Mouse (Mus musculus) embryonic facial prominence, embryonic 12.5 days (tissue): Measurements from ENCODE around the gene Fbxo9. TPM values are rescaled to one million over a fixed set of nuclear protein-coding genes. Genes with fewer than 3 reads are reported as not detected.

Experiments
- ATAC-seq: fragments of 200-750 bp; cut with Nextera tagmentation; 2 replicates; pipeline ENCODE4 v1.8.0; 2017; ENCODE audit not compliant: insufficient number of reproducible peaks, insufficient read depth, low FRiP score, low TSS enrichment
- H3K27ac ChIP-seq: fragments of 300-500 bp; sonication (generic); 2 replicates; pipeline ENCODE4 v1.5.1; 2016; ENCODE audit warnings: mild to moderate bottlenecking
- H3K27me3 ChIP-seq: fragments of 300-500 bp; sonication (generic); 2 replicates; pipeline ENCODE4 v1.6.1; 2016; ENCODE audit warnings: mild to moderate bottlenecking, moderate library complexity
- H3K36me3 ChIP-seq: fragments of 300-500 bp; sonication (generic); 2 replicates; pipeline ENCODE4 v1.6.1; 2016; ENCODE audit warnings: mild to moderate bottlenecking
- H3K4me1 ChIP-seq: fragments of 300-500 bp; sonication (generic); 2 replicates; pipeline ENCODE4 v1.6.1; 2016
- H3K4me2 ChIP-seq: fragments of 300-500 bp; sonication (generic); replicated peaks from 2 replicates; pipeline ENCODE4 v1.6.1; 2016; ENCODE audit warnings: mild to moderate bottlenecking, moderate library complexity
- H3K4me3 ChIP-seq: fragments of 300-500 bp; sonication (generic); 2 replicates; pipeline ENCODE4 v1.5.1; 2016; ENCODE audit warnings: mild to moderate bottlenecking
- H3K9ac ChIP-seq: fragments of 300-500 bp; sonication (generic); 2 replicates; pipeline ENCODE4 v1.6.1; 2016; ENCODE audit warnings: mild to moderate bottlenecking, moderate library complexity
- H3K9me3 ChIP-seq: fragments of 300-500 bp; sonication (generic); 2 replicates; pipeline ENCODE4 v1.6.1; 2016; ENCODE audit warnings: mild to moderate bottlenecking, moderate library complexity
- WGBS: fragments of 180-500 bp; shearing (Covaris S2); methylation state at CpG from one replicate; pipeline ENCODE4 v1.1.7; 2016; 5-methylcytosine and 5-hydroxymethylcytosine counted together
- polyA plus RNA-seq: library from polyadenylated mRNA; unstranded; fragments of >200 nt; fragmentation: Nextera tagmentation; extraction: Ambion mirVana; gene quantifications from 2 replicates; pipeline ENCODE4 v1.2.1, GENCODE M21; 2016

Gene Fbxo9
- polyA plus RNA-seq, 1 experiment from 2014 or later = 43.1 TPM

GRCm38 (mm10) chr9:78107582-78107911, 1.3 kb downstream of the Fbxo9 start:
- Histone ChIP-seq H3K4me1 (peaks cover 14% of the 10 kb centered on the region), H3K36me3 (0 out of 2 replicates have a peak, but pooled peaks cover 6% of the 10 kb centered on the region), H3K9ac (peak overlapping the region; percentile 82), H3K4me3 (peak overlapping the region; percentile 78), H3K27me3 (no peaks in the 10 kb centered on the region), H3K9me3 (no peaks in the 10 kb centered on the region), H3K4me2 (peak overlapping the region; percentile 80), H3K27ac (peak overlapping the region; percentile 93; the same call in 1 of the 2 replicates)
- 24% methylated on average over 6 of the region's 6 CpGs for WGBS
- no peak for ATAC-seq

- no peak for ATAC-seq
- Histone ChIP-seq H3K27ac (no peak overlapping the region), H3K36me3 (0 out of 2 replicates have a peak, but pooled peaks cover 9% of the 10 kb centered on the region), H3K4me3 (no peak overlapping the region), H3K4me2 (no peak overlapping the region; the same call in 1 of the 2 replicates), H3K9me3 (no peaks in the 10 kb centered on the region), H3K9ac (no peak overlapping the region), H3K27me3 (no peaks in the 10 kb centered on the region), H3K4me1 (peaks cover 14% of the 10 kb centered on the region)
- WGBS = 66% methylated on average over 4 of the region's 4 CpGs
Measured at GRCm38 (mm10) chr9:78106821-78107220, 2.0 kb downstream of the Fbxo9 start.

DNA sequence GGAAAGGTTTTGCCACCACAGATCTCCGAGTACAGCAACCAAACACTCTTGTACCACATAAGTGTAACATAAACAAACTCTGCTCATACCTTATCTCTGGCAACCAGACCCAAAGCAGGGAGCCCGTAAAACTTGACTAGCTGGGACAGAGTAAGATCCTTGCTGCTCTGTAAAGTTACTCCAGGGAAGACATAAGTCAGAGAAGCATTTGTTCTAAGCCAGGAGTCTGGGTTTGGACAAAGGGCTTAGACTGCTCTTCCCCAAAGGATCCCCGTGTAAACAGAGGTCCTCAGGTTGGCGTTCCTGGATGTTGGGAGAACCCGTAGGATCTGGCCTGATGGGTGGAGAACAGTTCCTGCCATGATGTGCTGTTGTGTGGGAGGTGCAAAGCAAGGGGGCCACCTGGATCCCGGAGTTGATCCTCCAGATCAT, 3.3 kb downstream of the Fbxo9 start:
- Histone ChIP-seq H3K36me3 (0 out of 2 replicates have a peak, but pooled peaks cover 16% of the 10 kb centered on the region), H3K4me2 (no peak overlapping the region), H3K27ac (no peak overlapping the region), H3K9me3 (no peaks in the 10 kb centered on the region), H3K4me1 (peaks cover 14% of the 10 kb centered on the region), H3K9ac (no peak overlapping the region), H3K4me3 (no peak overlapping the region), H3K27me3 (no peaks in the 10 kb centered on the region)
- WGBS = 85% methylated on average over 6 of the region's 6 CpGs
- ATAC-seq = no peak

DNA sequence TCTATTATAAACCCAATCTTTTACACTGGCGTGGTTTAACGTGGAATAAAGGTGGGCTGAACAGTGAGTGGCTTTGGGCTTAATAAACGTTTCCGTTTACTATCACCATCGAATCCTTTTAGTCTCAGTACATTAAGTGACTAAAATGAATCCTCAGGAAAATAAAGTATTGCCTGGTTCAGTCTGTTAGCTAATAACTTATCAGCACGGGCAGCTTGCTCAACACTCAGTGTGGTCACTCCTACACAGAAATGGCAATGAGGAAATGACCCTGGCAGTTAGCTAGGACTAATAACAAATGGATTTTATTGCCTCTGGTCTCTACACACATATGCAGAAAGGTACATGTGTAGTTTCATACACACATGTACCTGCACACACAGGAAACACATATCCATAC, 3.9 kb downstream of the Fbxo9 start:
- Histone ChIP-seq H3K4me2 (no peak overlapping the region), H3K9me3 (no peaks in the 10 kb centered on the region), H3K4me1 (peaks cover 14% of the 10 kb centered on the region), H3K4me3 (no peak overlapping the region), H3K9ac (no peak overlapping the region), H3K27ac (no peak overlapping the region), H3K36me3 (0 out of 2 replicates have a peak, but pooled peaks cover 16% of the 10 kb centered on the region), H3K27me3 (no peaks in the 10 kb centered on the region)
- no peak for ATAC-seq
- 93% methylated on average over 6 of the region's 6 CpGs for WGBS

GRCm38 (mm10) chr9:78103965-78104560, 4.8 kb downstream of the Fbxo9 start:
- Histone ChIP-seq H3K27ac (no peak overlapping the region), H3K4me1 (peaks cover 8% of the 10 kb centered on the region), H3K4me2 (no peak overlapping the region), H3K4me3 (no peak overlapping the region), H3K27me3 (no peaks in the 10 kb centered on the region), H3K9me3 (no peaks in the 10 kb centered on the region), H3K36me3 (peaks cover 17% of the 10 kb centered on the region; the same call in 1 of the 2 replicates), H3K9ac (no peak overlapping the region)
- ATAC-seq = no peak
- WGBS = 85% methylated on average over 8 of the region's 8 CpGs

DNA sequence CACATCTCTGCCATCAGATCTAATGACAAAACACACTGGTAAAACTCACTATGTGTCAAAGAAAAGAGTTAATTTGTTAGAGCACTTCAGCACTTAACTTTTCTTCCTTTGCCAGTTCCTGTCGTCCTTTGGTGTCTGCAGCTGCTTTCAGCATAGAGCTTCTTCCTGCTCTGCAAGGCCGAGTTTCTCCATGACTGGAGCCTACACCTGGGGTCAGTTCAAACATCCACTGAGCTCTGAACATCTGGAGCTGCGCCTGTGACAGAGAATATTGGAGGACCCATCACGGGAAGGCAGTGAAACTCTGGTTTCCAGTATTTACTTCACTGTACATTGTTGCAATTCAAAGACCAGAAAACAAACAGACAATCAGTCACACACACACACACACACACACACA, 7.4 kb downstream of the Fbxo9 start:
- no peaks in the 10 kb centered on the region for H3K9me3 ChIP-seq
- peaks cover 41% of the 10 kb centered on the region for H3K36me3 ChIP-seq
- no peak overlapping the region for H3K9ac ChIP-seq
- no peaks in the 10 kb centered on the region for H3K4me1 ChIP-seq
- H3K27ac ChIP-seq = no peak overlapping the region
- WGBS = 78% methylated on average over 4 of the region's 4 CpGs
- H3K27me3 ChIP-seq = no peaks in the 10 kb centered on the region
- ATAC-seq = no peak
- no peak overlapping the region for H3K4me2 ChIP-seq
- H3K4me3 ChIP-seq = no peak overlapping the region

- H3K4me3 ChIP-seq = no peak overlapping the region
- WGBS = 82% methylated on average over 5 of the region's 5 CpGs
- H3K27me3 ChIP-seq = no peaks in the 10 kb centered on the region
- H3K4me2 ChIP-seq = no peak overlapping the region
- no peak overlapping the region for H3K27ac ChIP-seq
- no peak overlapping the region for H3K9ac ChIP-seq
- peaks cover 43% of the 10 kb centered on the region for H3K36me3 ChIP-seq
- no peak for ATAC-seq
- no peaks in the 10 kb centered on the region for H3K9me3 ChIP-seq
- H3K4me1 ChIP-seq = no peaks in the 10 kb centered on the region
Measured at GRCm38 (mm10) chr9:78100956-78101355, 7.9 kb downstream of the Fbxo9 start.

DNA sequence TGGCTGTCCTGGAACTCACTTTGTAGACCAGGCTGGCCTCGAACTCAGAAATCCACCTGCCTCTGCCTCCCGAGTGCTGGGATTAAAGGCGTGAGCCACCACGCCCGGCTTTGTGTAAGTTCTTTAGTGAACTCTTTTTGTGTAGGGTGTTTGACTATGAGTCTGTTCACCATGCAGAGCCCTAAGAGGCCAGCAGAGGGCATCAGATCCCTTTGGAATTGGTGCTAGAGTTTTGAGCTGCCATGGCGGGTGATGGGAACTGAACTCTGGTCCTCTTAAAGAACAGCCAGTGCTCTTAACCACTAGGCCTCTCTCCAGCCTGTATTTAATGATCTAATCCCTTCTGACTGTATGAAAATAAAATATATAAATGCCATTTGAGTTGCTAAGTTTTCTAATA, 12.5 kb downstream of the Fbxo9 start:
- no peak overlapping the region for H3K9ac ChIP-seq
- no peaks in the 10 kb centered on the region for H3K27me3 ChIP-seq
- peaks cover 50% of the 10 kb centered on the region for H3K36me3 ChIP-seq
- H3K4me2 ChIP-seq = no peak overlapping the region
- H3K4me1 ChIP-seq = no peaks in the 10 kb centered on the region
- ATAC-seq = no peak
- no peak overlapping the region for H3K27ac ChIP-seq
- H3K9me3 ChIP-seq = no peaks in the 10 kb centered on the region
- H3K4me3 ChIP-seq = no peak overlapping the region
- 95% methylated on average over 6 of the region's 6 CpGs for WGBS

DNA sequence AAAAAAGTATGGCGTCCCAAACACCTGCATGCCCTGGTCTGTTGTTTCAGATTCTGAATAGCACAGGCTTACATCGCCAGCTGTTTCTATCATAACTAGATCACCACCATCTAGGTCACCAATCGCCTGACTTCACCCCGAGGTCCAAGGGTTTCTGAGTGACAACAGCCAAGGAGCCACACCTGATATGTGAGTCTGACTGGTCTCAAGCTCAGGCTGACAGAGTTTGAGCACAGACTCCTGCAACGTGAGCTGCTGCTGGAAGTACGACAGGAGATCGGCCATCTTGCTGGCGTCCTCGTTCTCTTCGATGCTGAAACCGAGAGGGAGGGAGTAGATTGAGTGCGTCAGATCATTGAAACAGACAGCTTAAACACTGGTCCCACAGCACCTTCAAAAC, 13.2 kb downstream of the Fbxo9 start:
- Histone ChIP-seq H3K36me3 (peaks cover 45% of the 10 kb centered on the region), H3K27me3 (no peaks in the 10 kb centered on the region), H3K9ac (no peak overlapping the region), H3K9me3 (no peaks in the 10 kb centered on the region), H3K4me1 (no peaks in the 10 kb centered on the region), H3K27ac (no peak overlapping the region), H3K4me3 (no peak overlapping the region), H3K4me2 (no peak overlapping the region)
- 89% methylated on average over 12 of the region's 12 CpGs for WGBS
- no peak for ATAC-seq

DNA sequence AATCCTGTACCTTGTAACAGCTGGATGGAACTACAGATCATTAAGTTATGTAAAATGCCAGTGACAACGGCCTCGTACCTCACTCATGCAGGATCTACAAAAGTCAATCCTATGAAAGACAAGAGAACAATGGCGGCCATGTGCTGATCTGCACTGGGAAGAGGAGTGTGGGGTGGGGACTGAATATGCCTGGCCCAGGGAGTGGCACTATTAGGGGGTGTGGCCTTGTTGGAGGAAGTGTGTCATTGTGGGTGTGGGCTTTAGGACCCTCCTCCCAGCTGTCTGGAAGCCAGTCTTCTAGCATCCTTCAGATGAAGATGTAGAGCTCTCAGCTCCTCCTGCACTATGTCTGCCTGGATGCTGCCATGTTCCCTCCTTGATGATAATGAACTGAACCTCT, 18.3 kb downstream of the Fbxo9 start:
- 97% methylated on average over 3 of the region's 3 CpGs for WGBS

GRCm38 (mm10) chr9:78089906-78090305, 19.0 kb downstream of the Fbxo9 start:
- H3K9me3 ChIP-seq = no peaks in the 10 kb centered on the region
- H3K27me3 ChIP-seq = no peaks in the 10 kb centered on the region
- no peaks in the 10 kb centered on the region for H3K4me1 ChIP-seq
- ATAC-seq = no peak
- H3K36me3 ChIP-seq = peaks cover 29% of the 10 kb centered on the region
- H3K4me2 ChIP-seq = no peak overlapping the region
- H3K9ac ChIP-seq = no peak overlapping the region
- no peak overlapping the region for H3K4me3 ChIP-seq
- no peak overlapping the region for H3K27ac ChIP-seq
- 90% methylated on average over 1 of the region's 1 CpGs for WGBS

More for the DNA sequence above, 18.3 kb downstream of the Fbxo9 start:
- H3K27ac ChIP-seq = no peak overlapping the region
- H3K36me3 ChIP-seq = peaks cover 29% of the 10 kb centered on the region
- ATAC-seq = no peak
- H3K4me1 ChIP-seq = no peaks in the 10 kb centered on the region
- H3K9ac ChIP-seq = no peak overlapping the region
- H3K4me3 ChIP-seq = no peak overlapping the region
- H3K4me2 ChIP-seq = no peak overlapping the region
- H3K27me3 ChIP-seq = no peaks in the 10 kb centered on the region
- no peaks in the 10 kb centered on the region for H3K9me3 ChIP-seq

- no peak overlapping the region for H3K4me2 ChIP-seq
- no peak overlapping the region for H3K27ac ChIP-seq
- H3K36me3 ChIP-seq = peaks cover 36% of the 10 kb centered on the region
- ATAC-seq = no peak; the same call in 1 of the 2 replicates
- H3K9ac ChIP-seq = no peak overlapping the region
- no peaks in the 10 kb centered on the region for H3K27me3 ChIP-seq
- H3K4me1 ChIP-seq = no peaks in the 10 kb centered on the region
- WGBS = 77% methylated on average over 7 of the region's 7 CpGs
- no peak overlapping the region for H3K4me3 ChIP-seq
- H3K9me3 ChIP-seq = no peaks in the 10 kb centered on the region
Measured at GRCm38 (mm10) chr9:78088971-78089370, 19.9 kb downstream of the Fbxo9 start.
